27 mouse cellular contexts compared by ENCODE assay signal in the genomic region with DNA sequence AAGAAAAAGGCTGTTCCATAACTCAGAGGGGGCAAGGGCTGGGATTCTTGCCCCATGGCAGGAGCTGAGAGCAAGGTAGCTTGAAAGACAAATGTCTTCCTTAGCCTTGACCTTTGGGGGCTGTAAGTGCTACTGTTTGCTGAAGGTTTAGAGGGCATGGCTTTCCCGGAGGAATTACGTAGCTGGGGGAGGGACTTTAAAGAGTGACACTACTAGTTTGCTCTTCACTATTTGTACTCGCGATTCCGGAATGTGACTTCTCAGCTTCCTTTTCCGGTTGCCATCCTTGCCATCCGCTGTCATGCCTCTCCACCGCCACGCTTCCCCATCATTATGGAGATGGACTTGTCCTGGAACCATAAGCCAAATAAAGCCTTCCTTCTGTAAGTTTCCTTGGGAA. TPM values are rescaled to one million over a fixed set of nuclear protein-coding genes. Genes with fewer than 3 reads are reported as not detected.
DNase-seq lines count a peak whose midpoint lies in the region; ATAC-seq lines count a peak whose summit lies in the region.
"Had no signal": no experiment of that assay in that cellular context is flagged by ENCODE, and none has a peak within 500 bp of the region (broad histone marks: within the 10 kb centered on the region; RNA-seq: fewer than 3 reads in every experiment).

No protein-coding gene starts in this region.

- H3K36me3 ChIP-seq in erythroblast, embryonic 14.5 days (ENCODE audit: control insufficient read depth): no peaks in the 10 kb centered on the region; the same call in none of the 2 replicates
- H3K36me3 ChIP-seq in kidney, embryonic 15.5 days: no peaks in the 10 kb centered on the region
- H3K36me3 ChIP-seq: embryonic facial prominence, embryonic 15.5 days; forebrain, embryonic 12.5 days; heart, embryonic 10.5 days; hindbrain, embryonic 13.5 days had no signal

- WGBS in kidney, embryonic 15.5 days: 83% methylated on average over 9 of the region's 9 CpGs

- peak overlapping the region; percentile 63 for H3K4me3 ChIP-seq in erythroblast, embryonic 14.5 days (replicated peaks)
- H3K4me3 ChIP-seq in kidney, embryonic 15.5 days (replicated peaks): no peak overlapping the region
- H3K4me3 ChIP-seq: embryonic facial prominence, embryonic 15.5 days; forebrain, embryonic 12.5 days; heart, embryonic 10.5 days; hindbrain, embryonic 13.5 days had no signal

- no peak for ATAC-seq in erythroblast, adult 5-6 weeks (replicated peaks; ENCODE audit: low FRiP score, poor library complexity, severe bottlenecking)
- ATAC-seq in kidney, embryonic 15.5 days (replicated peaks; ENCODE audit: low FRiP score): no peak
- ATAC-seq: CD4-positive, CD25-positive, alpha-beta regulatory T cell, adult 4 months; forebrain, embryonic 16.5 days; hindbrain, postnatal 0 days; Patski had no signal

- H3K27ac ChIP-seq in kidney, embryonic 15.5 days: no peak overlapping the region
- H3K27ac ChIP-seq: embryonic facial prominence, embryonic 15.5 days; forebrain, embryonic 12.5 days; heart, embryonic 10.5 days; hindbrain, embryonic 13.5 days; hindbrain, postnatal 0 days had no signal

- H3K4me2 ChIP-seq in kidney, embryonic 15.5 days: no peak overlapping the region
- H3K4me2 ChIP-seq: embryonic facial prominence, embryonic 15.5 days; forebrain, embryonic 12.5 days; hindbrain, embryonic 13.5 days had no signal

- H3K27me3 ChIP-seq in erythroblast, embryonic 14.5 days (ENCODE audit: control insufficient read depth): no peaks in the 10 kb centered on the region
- no peaks in the 10 kb centered on the region for H3K27me3 ChIP-seq in kidney, embryonic 15.5 days
- H3K27me3 ChIP-seq: embryonic facial prominence, embryonic 15.5 days; forebrain, embryonic 12.5 days; hindbrain, embryonic 13.5 days had no signal

- H3K4me1 ChIP-seq in erythroblast, embryonic 14.5 days (ENCODE audit: control insufficient read depth): peaks cover 21% of the 10 kb centered on the region
- peaks cover 14% of the 10 kb centered on the region; the same call in 1 of the 2 replicates for H3K4me1 ChIP-seq in kidney, embryonic 15.5 days
- H3K4me1 ChIP-seq: embryonic facial prominence, embryonic 15.5 days; forebrain, embryonic 12.5 days; heart, embryonic 10.5 days had no signal

- H3K9me3 ChIP-seq in erythroblast, embryonic 14.5 days (ENCODE audit: control insufficient read depth, low read length): no peaks in the 10 kb centered on the region
- H3K9me3 ChIP-seq in kidney, embryonic 15.5 days (replicated peaks): no peaks in the 10 kb centered on the region
- H3K9me3 ChIP-seq: embryonic facial prominence, embryonic 15.5 days; forebrain, embryonic 12.5 days; heart, embryonic 10.5 days had no signal

- DNase-seq in ES-CJ7 (ENCODE audit: low read depth, low spot score) (peak; percentile 94), ZHBTc4 (ENCODE audit: low read depth, low spot score) (peak; percentile 90)
- DNase-seq in c-Kit-positive CD71-positive TER-119-positive erythroid progenitor cells, embryonic 14.5 days (ENCODE audit: low spot score): peak; percentile 54
- DNase-seq in right cerebral cortex, adult 18-20 months: no peak
- DNase-seq in right cerebral cortex, adult 2 months (ENCODE audit: low spot score in 2 of 2): no peak
- DNase-seq: adrenal gland, adult 8-10 months; adrenal gland, postnatal 36 days; B cell, adult 2 months; cerebellum, adult 2 months; cerebellum, postnatal 10 days; embryo, embryonic 11 days; gastrocnemius, postnatal 10 days; heart, adult 18-20 months; heart, postnatal 10 days; heart, postnatal 4 days had no signal

- no peak overlapping the region for H3K9ac ChIP-seq in kidney, embryonic 15.5 days
- H3K9ac ChIP-seq: embryonic facial prominence, embryonic 15.5 days; forebrain, embryonic 12.5 days; hindbrain, embryonic 13.5 days had no signal

RNA-seq across cellular contexts. Expression of a gene that starts 35.5 kb away (rescaled TPM):
- under 0.01 TPM in 1 of 2 replicates, not detected in the other for polyA plus RNA-seq in erythroblast, embryonic 14.5 days (2012)
- under 0.01 TPM in 1 of 2 replicates, not detected in the other for total RNA-seq in erythroblast, adult 5-6 weeks (2015; ENCODE audit: low replicate concordance)
- 0.28 and 0.43 TPM in 2 replicates for total RNA-seq in erythroblast, adult 5-6 weeks (2017; ENCODE audit: low replicate concordance)
- 6.6 and 7.2 TPM in 2 replicates for polyA plus RNA-seq in kidney, embryonic 15.5 days (2015; fragmentation: Nextera tagmentation; extraction: Ambion mirVana)
- total RNA-seq: MEL had no signal

Comparison
In these comparisons a context has a peak if more than half of its experiments do, and no peak if none do; other contexts are left out.
1. DNase-seq: peak in ES-CJ7 (single experiment), ZHBTc4 (single experiment) and c-Kit-positive CD71-positive TER-119-positive erythroid progenitor cells, embryonic 14.5 days (single experiment); none in right cerebral cortex, adult 18-20 months (single experiment) and right cerebral cortex, adult 2 months (0 of 2).